Mouse (Mus musculus) ES-Bruce4 (cell line): ENCODE results near the gene Ifitm10. TPM values are rescaled to one million over a fixed set of nuclear protein-coding genes. Genes with fewer than 3 reads are reported as not detected.
"Not testable (repeated sequence)": the region's sequence is repeated elsewhere in the genome, so short reads cannot be mapped to it uniquely, and the experiment has no call there.

Experiments used
- H3K27ac ChIP-seq: 2 replicates; pipeline ENCODE4 v1.5.1; 2012; ENCODE audit warnings: low read length, inconsistent platforms; ENCODE audit not compliant: insufficient read depth
- H3K27me3 ChIP-seq: 2 replicates; pipeline ENCODE4 v1.6.1; 2012; ENCODE audit warnings: mild to moderate bottlenecking, low read length, inconsistent platforms; ENCODE audit not compliant: control insufficient read depth, poor library complexity, insufficient read depth, severe bottlenecking
- H3K36me3 ChIP-seq: 2 replicates; pipeline ENCODE4 v1.6.1; 2012; ENCODE audit warnings: inconsistent platforms, mild to moderate bottlenecking, low read length, moderate library complexity; ENCODE audit not compliant: control insufficient read depth, poor library complexity, insufficient read depth, severe bottlenecking
- H3K4me1 ChIP-seq: one replicate; pipeline ENCODE4 v1.8.1; 2011; ENCODE audit warnings: low read length; ENCODE audit not compliant: control insufficient read depth, insufficient read depth
- H3K4me3 ChIP-seq: 2 replicates; pipeline ENCODE4 v1.5.1; 2011; ENCODE audit warnings: low read depth, mild to moderate bottlenecking, low read length
- H3K9ac ChIP-seq: 2 replicates; pipeline ENCODE4 v1.6.1; 2012; ENCODE audit warnings: low read depth, mild to moderate bottlenecking, inconsistent platforms; ENCODE audit not compliant: poor library complexity, severe bottlenecking
- H3K9me3 ChIP-seq: replicated peaks from 2 replicates; pipeline ENCODE4 v1.6.1; 2012; ENCODE audit warnings: mild to moderate bottlenecking, low read length, inconsistent platforms; ENCODE audit not compliant: control insufficient read depth, poor library complexity, insufficient read depth, severe bottlenecking
- CTCF ChIP-seq: IDR thresholded peaks from one replicate; pipeline ENCODE4 v1.8.1; 2011; ENCODE audit warnings: low read depth, low read length
- EP300 ChIP-seq: IDR thresholded peaks from 2 replicates; pipeline ENCODE4 v1.6.1; 2011; ENCODE audit warnings: low read depth, low read length; ENCODE audit not compliant: insufficient read depth
- POLR2A ChIP-seq: IDR thresholded peaks from one replicate; pipeline ENCODE4 v1.8.1; 2011; ENCODE audit warnings: low read length; ENCODE audit not compliant: insufficient read depth
- polyA plus RNA-seq: library from polyadenylated mRNA; stranded (reverse); fragments of >200 nt; gene quantifications from 2 replicates; pipeline ENCODE4 v1.2.4, GENCODE M21; 2011; ENCODE audit warnings: low read depth; ENCODE audit not compliant: missing spikeins, insufficient read depth, insufficient read length

Gene Ifitm10
- polyA plus RNA-seq, 1 experiment = not detected

- Histone ChIP-seq H3K27ac (no peak overlapping the region), H3K9me3 (no peaks in the 10 kb centered on the region), H3K4me3 (no peak overlapping the region), H3K9ac (no peak overlapping the region), H3K36me3 (no peaks in the 10 kb centered on the region), H3K4me1 (no peaks in the 10 kb centered on the region), H3K27me3 (no peaks in the 10 kb centered on the region)
- no peak for TF ChIP-seq EP300
- no peak for TF ChIP-seq CTCF
- TF ChIP-seq POLR2A = no peak
Measured at GRCm38 (mm10) chr7:142340269-142340970, 33.1 kb downstream of the Ifitm10 start.

- no peak overlapping the region for H3K27ac ChIP-seq
- no peaks in the 10 kb centered on the region for H3K4me1 ChIP-seq
- no peaks in the 10 kb centered on the region for H3K9me3 ChIP-seq
- TF ChIP-seq POLR2A (no peak), EP300 (no peak), CTCF (no peak)
- no peak overlapping the region for H3K9ac ChIP-seq
- H3K4me3 ChIP-seq = no peak overlapping the region
- H3K27me3 ChIP-seq = no peaks in the 10 kb centered on the region
- no peaks in the 10 kb centered on the region for H3K36me3 ChIP-seq
Measured at GRCm38 (mm10) chr7:142335151-142335550, 38.4 kb downstream of the Ifitm10 start.

- H3K9ac ChIP-seq = no peak overlapping the region
- no peaks in the 10 kb centered on the region for H3K4me1 ChIP-seq
- no peaks in the 10 kb centered on the region for H3K36me3 ChIP-seq
- H3K9me3 ChIP-seq = no peaks in the 10 kb centered on the region
- H3K27ac ChIP-seq = no peak overlapping the region
- H3K27me3 ChIP-seq = no peaks in the 10 kb centered on the region
- TF ChIP-seq CTCF = peak; percentile 95
- TF ChIP-seq POLR2A = no peak
- H3K4me3 ChIP-seq = no peak overlapping the region
Measured at GRCm38 (mm10) chr7:142334246-142334645, 39.3 kb downstream of the Ifitm10 start.

- not testable (repeated sequence) for H3K4me3 ChIP-seq, H3K36me3 ChIP-seq, H3K27ac ChIP-seq, H3K27me3 ChIP-seq, H3K9me3 ChIP-seq, H3K9ac ChIP-seq, H3K4me1 ChIP-seq
Measured at GRCm38 (mm10) chr7:142332741-142333140, 40.8 kb downstream of the Ifitm10 start.

- Histone ChIP-seq H3K9ac (no peak overlapping the region), H3K4me1 (no peaks in the 10 kb centered on the region), H3K9me3 (no peaks in the 10 kb centered on the region), H3K27ac (no peak overlapping the region), H3K36me3 (no peaks in the 10 kb centered on the region), H3K4me3 (no peak overlapping the region), H3K27me3 (no peaks in the 10 kb centered on the region)
- no peak for TF ChIP-seq EP300
- no peak for TF ChIP-seq POLR2A
- TF ChIP-seq CTCF = no peak
Measured at GRCm38 (mm10) chr7:142331281-142331680, 42.3 kb downstream of the Ifitm10 start.

GRCm38 (mm10) chr7:142330271-142330724, 43.3 kb downstream of the Ifitm10 start:
- H3K4me1 ChIP-seq = no peaks in the 10 kb centered on the region
- H3K4me3 ChIP-seq = no peak overlapping the region
- no peaks in the 10 kb centered on the region for H3K9me3 ChIP-seq
- TF ChIP-seq CTCF = no peak
- no peak for TF ChIP-seq EP300
- TF ChIP-seq POLR2A = no peak
- H3K36me3 ChIP-seq = no peaks in the 10 kb centered on the region
- H3K27ac ChIP-seq = no peak overlapping the region
- H3K27me3 ChIP-seq = no peaks in the 10 kb centered on the region
- H3K9ac ChIP-seq = no peak overlapping the region
